Mouse (Mus musculus) ES-E14 (cell line): ENCODE measurements around the gene Nudt19. TPM values are rescaled to one million over a fixed set of nuclear protein-coding genes. Genes with fewer than 3 reads are reported as not detected.
A peak's percentile ranks its signal among the peaks of the same experiment; 100 is the strongest.

Experiments
- DNase-seq: peaks from one replicate; pipeline ENCODE4 v3.0.0-alpha.2; 2013; ENCODE audit warnings: low read depth, low spot score
- H3K27ac ChIP-seq: 2 replicates; pipeline ENCODE4 v1.5.1; 2012; ENCODE audit warnings: low read depth, mild to moderate bottlenecking, low read length, moderate library complexity, mixed read lengths; ENCODE audit not compliant: poor library complexity, insufficient read depth, severe bottlenecking
- H3K36me3 ChIP-seq: 2 replicates; pipeline ENCODE4 v1.6.1; 2012; ENCODE audit warnings: mild to moderate bottlenecking, low read length, moderate library complexity, mixed read lengths; ENCODE audit not compliant: control insufficient read depth, poor library complexity, insufficient read depth, severe bottlenecking
- H3K4me1 ChIP-seq, 2 experiments: fragments of 150-350 bp in 1 of 2; sonication (generic) in 1 of 2; 2 replicates each; pipeline ENCODE4 v1.6.1; 2012; ENCODE audit warnings: low read length in 2 of 2, mild to moderate bottlenecking in 1 of 2, mixed read lengths in 1 of 2; ENCODE audit not compliant: control insufficient read depth in 2 of 2, insufficient read depth in 2 of 2, poor library complexity in 1 of 2
- H3K4me3 ChIP-seq, 2 experiments: fragments of 150-350 bp in 1 of 2; sonication (generic) in 1 of 2; 2 replicates each; pipeline ENCODE4 v1.5.1; 2012; ENCODE audit warnings: low read length in 2 of 2, low read depth in 1 of 2, mild to moderate bottlenecking in 1 of 2, mixed read lengths in 1 of 2; ENCODE audit not compliant: insufficient read depth in 1 of 2, poor library complexity in 1 of 2, severe bottlenecking in 1 of 2
- H3K9ac ChIP-seq: 2 replicates; pipeline ENCODE4 v1.6.1; 2012; ENCODE audit warnings: low read depth, mild to moderate bottlenecking, low read length, mixed read lengths; ENCODE audit not compliant: poor library complexity, insufficient read depth, severe bottlenecking
- H3K9me3 ChIP-seq: fragments of 150-350 bp; sonication (generic); 2 replicates; pipeline ENCODE4 v1.6.1; 2012; ENCODE audit warnings: low read depth, mild to moderate bottlenecking, low read length; ENCODE audit not compliant: control insufficient read depth, insufficient read depth
- CHD2 ChIP-seq: IDR thresholded peaks from 2 replicates; pipeline ENCODE4 v1.6.1; 2014; ENCODE audit warnings: mild to moderate bottlenecking, low read depth, low read length, inconsistent platforms
- HCFC1 ChIP-seq: IDR thresholded peaks from 2 replicates; pipeline ENCODE4 v1.6.1; 2012; ENCODE audit warnings: low read length, inconsistent platforms, borderline replicate concordance; ENCODE audit not compliant: insufficient read depth
- MAFK ChIP-seq: IDR thresholded peaks from 2 replicates; pipeline ENCODE4 v1.6.1; 2014; ENCODE audit warnings: mild to moderate bottlenecking, low read depth, low read length, inconsistent platforms; ENCODE audit not compliant: insufficient read depth
- ZC3H11A ChIP-seq: IDR thresholded peaks from 2 replicates; pipeline ENCODE4 v1.6.1; 2012; ENCODE audit warnings: low read depth, mild to moderate bottlenecking, inconsistent platforms, low read length, borderline replicate concordance
- ZNF384 ChIP-seq: IDR thresholded peaks from 2 replicates; pipeline ENCODE4 v1.6.1; 2012; ENCODE audit warnings: low read depth, low read length, inconsistent platforms
- in situ Hi-C, 2 experiments: fragments of 600-800 bp; cut with MboI; formaldehyde crosslinking; loops; one replicate each; pipeline ENCODE4 v1.15.1; 2025; ENCODE audit warnings: low sequenced_read_pairs in 2 of 2, inconsistent platforms in 1 of 2; ENCODE audit not compliant: unreplicated experiment in 2 of 2
- total RNA-seq: library from RNA; depleted of rRNA; stranded (reverse); fragments of 300-350 nt; gene quantifications from 2 replicates; pipeline ENCODE4 v1.2.3, GENCODE M21; 2012

Gene Nudt19
- total RNA-seq, 1 experiment = 30.0 TPM

- H3K9me3 ChIP-seq = no peaks in the 10 kb centered on the region
- H3K9ac ChIP-seq = no peak overlapping the region
- H3K27ac ChIP-seq = no peak overlapping the region
- peaks cover 0 to 15% of the 10 kb centered on the region in 2 experiments; a peak in 2 of 4 replicates for H3K4me1 ChIP-seq
- TF ChIP-seq CHD2 (no peak), ZC3H11A (no peak), ZNF384 (no peak), MAFK (no peak), HCFC1 (no peak)
- in situ Hi-C loops = no loop called here
- DNase-seq = no peak
- H3K36me3 ChIP-seq = peaks cover 9% of the 10 kb centered on the region; the same call in 1 of the 2 replicates
- no peak overlapping the region for H3K4me3 ChIP-seq
Measured at GRCm38 (mm10) chr7:35587728-35588127, 31.6 kb upstream of the Nudt19 start.

- no peak for DNase-seq
- no peak overlapping the region for H3K27ac ChIP-seq
- no peak for TF ChIP-seq ZNF384
- no peak for TF ChIP-seq CHD2
- TF ChIP-seq MAFK = no peak
- peak overlapping the region; percentile 80 to 85 for H3K4me3 ChIP-seq
- in situ Hi-C loops = no loop called here
- peaks cover 4% of the 10 kb centered on the region; the same call in 1 of the 2 replicates for H3K36me3 ChIP-seq
- H3K9me3 ChIP-seq = no peaks in the 10 kb centered on the region
- H3K4me1 ChIP-seq = peaks cover 0 to 15% of the 10 kb centered on the region in 2 experiments; a peak in 2 of 4 replicates
- peak overlapping the region; percentile 84 for H3K9ac ChIP-seq
Measured at GRCm38 (mm10) chr7:35586906-35587445, 30.9 kb upstream of the Nudt19 start.

- H3K9me3 ChIP-seq = no peaks in the 10 kb centered on the region
- H3K4me3 ChIP-seq = peak within 1 kb of the TSS; percentile 80 to 85
- peak; percentile 96 for DNase-seq
- peaks cover 0 to 15% of the 10 kb centered on the region in 2 experiments; a peak in 2 of 4 replicates for H3K4me1 ChIP-seq
- in situ Hi-C loops = no loop called here
- peak within 1 kb of the TSS; percentile 84 for H3K9ac ChIP-seq
- TF ChIP-seq HCFC1 (0 out of 2 replicates have a peak, but pooled peaks have one; percentile 38), ZC3H11A (no peak), MAFK (no peak), CHD2 (peak; percentile 89), ZNF384 (no peak)
- peak within 1 kb of the TSS; percentile 28; the same call in 1 of the 2 replicates for H3K27ac ChIP-seq
- no peaks in the 10 kb centered on the region for H3K36me3 ChIP-seq
Measured at GRCm38 (mm10) chr7:35586055-35586905, 30.2 kb upstream of the Nudt19 start, which contains the start of gene Ankrd27. Ankrd27 (plus strand) TSS chr7:35586244.

- Histone ChIP-seq H3K4me1 (peaks cover 0 to 15% of the 10 kb centered on the region in 2 experiments; a peak in 2 of 4 replicates), H3K4me3 (peak within 1 kb of the TSS; percentile 80 to 85), H3K9me3 (no peaks in the 10 kb centered on the region), H3K27ac (peak within 1 kb of the TSS; percentile 28; the same call in 1 of the 2 replicates), H3K36me3 (no peaks in the 10 kb centered on the region), H3K9ac (peak within 1 kb of the TSS; percentile 84)
- in situ Hi-C loops = no loop called here
- TF ChIP-seq MAFK (no peak), HCFC1 (no peak; the same call in 1 of the 2 replicates), ZNF384 (no peak)
- DNase-seq = peak; percentile 65
Measured at GRCm38 (mm10) chr7:35585191-35586054, 29.3 kb upstream of the Nudt19 start, which contains the start of gene Rgs9bp. Rgs9bp (minus strand) TSS chr7:35585582.
